Mouse (Mus musculus) stomach, postnatal 0 days (tissue): ENCODE results near the gene Pipox.
A peak's percentile ranks its signal among the peaks of the same experiment; 100 is the strongest.

ENCODE experiments used
- CTCF ChIP-seq: IDR thresholded peaks from 2 replicates; pipeline ENCODE4 v1.5.1; 2016; ENCODE audit warnings: antibody characterized with exemption, low read depth, mild to moderate bottlenecking, moderate library complexity
- EP300 ChIP-seq: optimal IDR thresholded peaks from 2 replicates; pipeline ENCODE3; 2016; ENCODE audit warnings: antibody characterized with exemption

GRCm38 (mm10) chr11:77903761-77904160, 9.9 kb upstream of the Pipox start:
- peak; percentile 22 for TF ChIP-seq CTCF
- TF ChIP-seq EP300 = no peak
